15 mouse cellular contexts compared by ENCODE assay signal in genomic region chr4:37546001-37546400, GRCm38 (mm10).
DNase-seq lines count a peak whose midpoint lies in the region; ATAC-seq and TF ChIP-seq lines count a peak whose summit lies in the region.
"Had no signal": no experiment of that assay in that cellular context is flagged by ENCODE, and none has a peak within 500 bp of the region (broad histone marks: within the 10 kb centered on the region; RNA-seq: fewer than 3 reads in every experiment).

No protein-coding gene starts in this region.

- H3K9me3 ChIP-seq in stomach, postnatal 0 days (ENCODE audit: control insufficient read depth, low read length), result no peaks in the 10 kb centered on the region
- H3K9me3 ChIP-seq: embryonic facial prominence, embryonic 15.5 days; hindbrain, embryonic 12.5 days had no signal

- H3K4me2 ChIP-seq in stomach, postnatal 0 days (replicated peaks; ENCODE audit: low read depth), result no peak overlapping the region
- H3K4me2 ChIP-seq: embryonic facial prominence, embryonic 15.5 days; hindbrain, embryonic 12.5 days; lung, embryonic 14.5 days had no signal

- no peak for TF ChIP-seq EP300 in stomach, postnatal 0 days (optimal IDR thresholded peaks at IDR 0.05)

- H3K27ac ChIP-seq in cerebellum, adult 2 months (ENCODE audit: insufficient read depth, low read length), result no peak overlapping the region
- H3K27ac ChIP-seq in stomach, postnatal 0 days (replicated peaks), result no peak overlapping the region
- H3K27ac ChIP-seq: embryonic facial prominence, embryonic 15.5 days; hindbrain, embryonic 12.5 days; kidney, postnatal 0 days had no signal

- H3K4me1 ChIP-seq in cerebellum, adult 2 months (ENCODE audit: control insufficient read depth, insufficient read depth, low read length), result no peaks in the 10 kb centered on the region
- no peaks in the 10 kb centered on the region for H3K4me1 ChIP-seq in stomach, postnatal 0 days (replicated peaks; ENCODE audit: control insufficient read depth, insufficient read depth)
- H3K4me1 ChIP-seq: embryonic facial prominence, embryonic 15.5 days; hindbrain, embryonic 12.5 days had no signal

- H3K4me3 ChIP-seq in cerebellum, adult 2 months (replicated peaks; ENCODE audit: insufficient read depth, low read depth, low read length), result no peak overlapping the region
- no peak overlapping the region for H3K4me3 ChIP-seq in stomach, postnatal 0 days (ENCODE audit: low read depth, low read length)
- H3K4me3 ChIP-seq: embryonic facial prominence, embryonic 15.5 days; hindbrain, embryonic 12.5 days had no signal

- no peak for ATAC-seq in stomach, postnatal 0 days (ENCODE audit: low FRiP score, low TSS enrichment)
- ATAC-seq: intestine, embryonic 16.5 days had no signal

- no peaks in the 10 kb centered on the region for H3K27me3 ChIP-seq in cerebellum, adult 2 months (ENCODE audit: control insufficient read depth, insufficient read depth, low read length)
- H3K27me3 ChIP-seq in stomach, postnatal 0 days (ENCODE audit: control insufficient read depth, insufficient read depth, low read length), result no peaks in the 10 kb centered on the region
- H3K27me3 ChIP-seq: embryonic facial prominence, embryonic 15.5 days; hindbrain, embryonic 12.5 days had no signal

- TF ChIP-seq POLR2A in cerebellum, adult 2 months (IDR thresholded peaks at IDR 0.05; ENCODE audit: borderline replicate concordance, insufficient read depth, low read length), result no peak

- TF ChIP-seq CTCF in cerebellum, adult 2 months (IDR thresholded peaks at IDR 0.05; ENCODE audit: borderline replicate concordance, insufficient read depth, low read depth, low read length), result no peak
- no peak for TF ChIP-seq CTCF in stomach, postnatal 0 days (IDR thresholded peaks at IDR 0.05; ENCODE audit: low read depth)

- DNase-seq in left cerebral cortex, adult 18-20 months (ENCODE audit: low spot score in 2 of 2), result peak; percentile 10 to 31
- no peak for DNase-seq in left cerebral cortex, postnatal 4 days
- DNase-seq in frontal cortex, postnatal 10 days (ENCODE audit: low spot score in 2 of 2), result peak; percentile 7
- peak; percentile 19 to 54 for DNase-seq in left cerebral cortex, adult 9 months (ENCODE audit: low spot score in 2 of 2)
- DNase-seq in telencephalon, adult 2 months (ENCODE audit: low read depth, low spot score), result peak; percentile 79
- no peak for DNase-seq in cerebellum, adult 2 months
- no peak for DNase-seq in stomach, postnatal 0 days (ENCODE audit: low spot score)
- DNase-seq: cerebellum, adult 9-10 months; lung, embryonic 14.5 days; midbrain, embryonic 14.5 days; spleen, adult 18-20 months had no signal

- H3K36me3 ChIP-seq in stomach, postnatal 0 days (ENCODE audit: control insufficient read depth, insufficient read depth, low read length), result no peaks in the 10 kb centered on the region
- H3K36me3 ChIP-seq: embryonic facial prominence, embryonic 15.5 days; hindbrain, embryonic 12.5 days had no signal

- intact Hi-C loops in left cerebral cortex, postnatal 4 days (cut with DNase I), result no loop called here

- no peak overlapping the region for H3K9ac ChIP-seq in stomach, postnatal 0 days (ENCODE audit: low read length)
- H3K9ac ChIP-seq: embryonic facial prominence, embryonic 15.5 days; hindbrain, embryonic 12.5 days; lung, embryonic 14.5 days had no signal

- 72% methylated on average over 3 of the region's 3 CpGs for WGBS in cerebellum, adult 2 months
- WGBS in stomach, postnatal 0 days, result 82% methylated on average over 3 of the region's 3 CpGs

Comparison
In these comparisons a context has a peak if more than half of its experiments do, and no peak if none do; other contexts are left out.
1. DNase-seq: peak in left cerebral cortex, adult 18-20 months (2 of 2), frontal cortex, postnatal 10 days (2 of 2), left cerebral cortex, adult 9 months (2 of 2) and telencephalon, adult 2 months (single experiment); none in left cerebral cortex, postnatal 4 days (single experiment), cerebellum, adult 2 months (0 of 2) and stomach, postnatal 0 days (single experiment).